Mouse (Mus musculus): ENCODE data around the gene Oxt.

Gene Oxt

DNA sequence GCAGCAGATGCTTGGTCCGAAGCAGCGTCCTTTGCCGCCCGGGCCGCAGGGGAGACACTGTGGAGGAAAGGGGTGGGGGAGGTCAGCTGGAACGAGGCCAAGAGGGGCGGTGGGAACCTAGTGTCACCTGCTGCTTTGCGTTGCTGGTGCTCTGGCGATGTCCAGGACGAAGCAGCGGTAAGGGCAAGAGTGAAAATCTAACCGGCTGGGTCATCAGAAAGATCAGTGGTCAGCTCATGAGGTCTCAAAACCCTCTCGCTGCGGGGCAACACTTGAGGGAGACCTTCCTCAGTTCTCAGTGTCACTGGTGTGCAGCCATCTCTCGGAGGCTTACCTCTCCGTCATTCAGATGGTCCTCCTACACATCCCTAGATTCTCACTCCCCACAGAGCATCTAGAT lies 5.2 kb downstream of the Oxt start:
- no peak for DNase-seq

DNA sequence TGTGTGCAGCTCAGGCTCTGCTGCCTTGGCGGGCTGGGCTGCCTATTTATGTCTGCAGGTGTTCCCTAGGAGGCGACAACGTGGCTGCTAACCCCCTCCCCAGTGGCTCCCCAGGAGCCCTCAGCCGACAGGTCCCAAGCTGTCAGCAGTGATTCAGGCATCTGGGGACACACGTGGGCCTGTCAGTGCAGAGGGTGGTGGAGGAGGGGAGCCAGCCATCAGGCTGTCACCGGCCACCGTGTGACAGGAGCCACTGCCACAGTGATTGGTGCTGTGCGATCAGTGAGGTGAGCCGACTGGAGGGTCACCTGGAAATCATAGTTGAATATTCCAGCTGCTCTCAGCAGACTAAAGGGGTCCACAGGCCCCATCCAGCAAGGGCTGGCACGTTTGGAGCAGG lies 6.6 kb downstream of the Oxt start, which contains the start of gene Avp:
Gene Avp, minus strand, starts transcription at position 3 of the 400 bp plus-strand sequence.
- no peak for DNase-seq

DNA sequence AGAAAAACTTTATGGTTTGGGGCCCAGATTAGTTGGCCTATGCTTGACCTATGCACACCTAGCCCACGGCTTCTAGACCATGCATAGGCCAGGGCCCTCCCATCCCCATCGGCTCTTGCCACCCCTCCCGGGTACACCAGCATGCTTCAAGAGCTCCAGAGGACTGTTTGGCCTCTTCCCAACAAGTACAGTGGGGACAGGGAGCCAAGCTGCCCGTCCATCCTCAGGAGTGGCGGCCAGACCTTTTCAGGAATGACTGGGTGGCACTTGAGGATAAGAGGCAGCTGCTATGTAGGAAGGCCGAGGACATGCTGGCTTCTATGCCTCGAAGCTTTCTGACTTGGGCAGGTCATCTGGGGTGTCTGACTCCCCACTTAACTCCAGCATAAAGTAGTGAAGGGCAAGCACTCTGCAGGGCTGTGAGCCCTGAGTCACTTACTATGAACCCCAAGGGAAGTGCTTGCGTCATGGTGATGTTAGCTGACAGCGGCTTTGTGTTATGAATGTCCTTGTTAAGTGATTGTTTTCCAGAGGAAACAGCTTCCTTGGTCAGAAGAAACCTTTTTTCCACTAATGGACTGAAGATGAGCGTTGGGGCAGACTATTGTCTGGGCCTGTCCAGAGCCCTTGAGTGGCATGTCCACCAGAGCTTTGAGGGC lies 8.1 kb downstream of the Oxt start:
- no peak for DNase-seq

DNA sequence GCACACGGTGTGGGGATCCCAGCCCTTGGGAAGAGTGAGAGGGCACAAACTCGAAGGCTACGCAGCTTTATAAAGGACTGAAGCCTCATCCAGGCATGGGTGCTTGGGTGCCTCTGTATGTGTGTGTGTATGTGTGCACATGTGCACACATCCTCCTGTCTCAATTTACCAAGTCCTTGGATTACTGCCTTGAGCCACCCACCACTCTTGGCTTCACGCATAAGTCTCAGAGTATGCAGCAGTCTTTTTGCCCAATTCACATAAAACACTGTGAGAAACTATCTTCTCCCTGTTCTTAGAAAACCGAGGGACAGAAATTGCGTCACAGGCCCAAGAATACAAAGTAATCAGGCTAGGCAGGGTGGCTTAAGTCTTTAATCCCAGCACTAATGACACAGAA lies 10.0 kb downstream of the Oxt start:
- DNase-seq = no peak

DNA sequence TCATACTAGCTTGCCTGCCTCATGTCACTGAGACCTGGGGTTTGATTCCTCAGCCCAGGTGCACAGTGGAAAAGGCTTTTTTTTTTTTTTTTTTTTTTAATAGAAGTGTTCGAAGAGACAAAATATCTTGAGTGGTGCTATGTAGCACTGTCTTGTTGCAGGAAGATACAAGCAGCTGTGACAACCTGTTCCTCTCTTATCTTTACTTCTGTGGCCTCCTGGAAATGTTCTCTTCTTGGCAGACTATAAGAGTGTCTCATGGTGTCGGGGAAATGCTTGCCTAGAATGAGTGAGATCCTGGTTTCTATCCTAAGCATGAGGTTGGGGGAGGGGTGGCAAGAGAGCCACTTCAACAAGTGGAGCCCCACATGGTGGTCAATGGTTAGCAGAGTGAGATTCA lies 12.4 kb downstream of the Oxt start:
- no peak for DNase-seq

DNA sequence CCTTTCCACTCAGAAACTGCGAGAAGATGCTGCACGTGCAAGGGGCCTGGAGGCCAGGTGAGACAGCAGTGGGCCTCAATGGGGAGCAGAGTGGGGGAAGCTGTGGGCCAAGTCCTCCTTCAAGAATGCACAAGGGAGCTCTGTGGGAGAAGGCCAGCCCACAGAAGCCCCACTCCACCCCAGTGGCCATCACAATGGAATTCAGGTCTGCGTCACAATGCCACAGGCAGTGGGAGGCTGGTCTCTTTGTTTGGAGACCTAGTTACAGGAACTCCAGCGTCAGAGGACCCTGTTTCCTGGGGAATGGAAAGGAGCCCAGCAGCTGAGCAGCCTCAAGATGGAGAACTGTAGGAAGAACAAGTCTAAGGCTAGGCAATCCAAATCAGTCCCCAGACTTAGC lies 13.2 kb downstream of the Oxt start:
- DNase-seq = no peak

DNA sequence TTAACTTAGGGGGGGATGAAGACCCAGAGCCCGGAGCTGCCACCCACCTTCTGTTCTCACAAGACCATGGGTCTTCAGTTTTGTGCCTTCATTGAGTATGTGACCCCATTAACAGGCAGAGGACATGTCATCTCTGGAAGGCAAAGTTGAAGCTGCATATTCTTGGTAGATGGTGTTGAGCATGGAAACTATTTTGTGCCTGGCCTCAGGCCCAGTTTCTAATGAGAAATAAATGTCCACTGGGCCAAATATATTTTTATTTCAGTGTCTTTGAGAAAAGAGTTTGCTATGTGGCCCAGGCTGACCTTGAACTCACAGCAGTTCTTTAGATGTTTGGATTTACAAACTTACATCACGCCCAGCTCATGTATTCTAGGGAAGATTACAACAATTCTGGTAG lies 13.8 kb downstream of the Oxt start:
- DNase-seq = no peak

DNA sequence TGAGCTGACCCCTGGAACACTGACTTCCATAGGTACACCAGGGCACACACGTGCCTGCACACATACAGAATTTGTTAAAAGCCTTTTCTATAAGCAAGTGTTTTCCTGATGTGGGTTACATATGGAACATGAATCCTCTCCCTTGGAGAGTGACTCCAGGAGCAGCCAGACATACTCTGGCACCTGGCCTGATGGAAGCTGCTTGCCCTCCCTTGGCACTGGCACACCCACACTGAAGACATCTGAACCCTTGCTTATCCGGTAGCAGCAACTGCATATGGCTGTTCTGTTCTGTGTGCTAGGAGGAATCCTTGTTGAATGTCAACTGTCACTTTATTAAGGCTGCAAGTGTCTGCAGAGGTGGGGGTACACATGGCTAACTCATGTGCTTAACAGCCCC lies 15.0 kb downstream of the Oxt start:
- DNase-seq = no peak

DNA sequence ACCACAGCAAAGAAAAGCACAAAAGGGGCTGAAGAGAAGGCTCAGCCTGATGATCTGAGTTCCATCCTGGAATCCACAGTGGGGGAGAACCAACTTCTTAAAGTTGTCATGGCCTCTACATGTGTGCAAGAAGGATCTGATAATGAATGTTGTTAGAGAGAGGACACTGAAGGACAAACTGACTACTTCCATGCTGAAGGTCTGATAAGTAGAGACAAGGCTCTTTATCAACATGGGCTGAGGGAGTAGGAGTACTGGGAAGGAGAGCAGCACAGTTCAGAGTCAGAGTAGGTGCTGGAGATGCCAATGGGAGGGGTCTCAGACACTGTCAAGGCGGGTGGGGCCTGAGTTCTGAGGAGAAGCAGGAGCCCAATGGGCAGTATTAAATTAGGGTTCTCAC lies 19.6 kb downstream of the Oxt start:
- DNase-seq = no peak

DNA sequence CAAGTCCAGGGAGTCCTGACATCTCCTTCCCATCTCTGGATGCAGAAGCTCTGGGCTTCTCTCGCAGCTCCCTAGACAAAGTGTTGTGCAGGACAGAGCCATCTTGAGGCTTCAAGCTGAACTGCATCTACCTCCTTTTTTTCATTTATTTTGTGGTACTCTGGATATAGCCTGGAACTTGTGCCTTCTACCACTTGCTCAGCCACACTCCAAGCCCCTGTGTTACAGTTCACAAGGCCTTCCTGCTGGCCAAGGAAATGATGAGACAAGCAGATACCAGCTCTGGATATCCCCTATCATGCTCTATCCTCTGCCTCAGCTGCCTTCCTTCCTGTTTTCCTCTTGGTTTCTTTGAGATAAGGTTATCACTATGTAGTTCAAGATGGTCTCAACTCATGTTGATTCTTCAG lies 21.6 kb downstream of the Oxt start:
- peak; percentile 58 for DNase-seq

DNA sequence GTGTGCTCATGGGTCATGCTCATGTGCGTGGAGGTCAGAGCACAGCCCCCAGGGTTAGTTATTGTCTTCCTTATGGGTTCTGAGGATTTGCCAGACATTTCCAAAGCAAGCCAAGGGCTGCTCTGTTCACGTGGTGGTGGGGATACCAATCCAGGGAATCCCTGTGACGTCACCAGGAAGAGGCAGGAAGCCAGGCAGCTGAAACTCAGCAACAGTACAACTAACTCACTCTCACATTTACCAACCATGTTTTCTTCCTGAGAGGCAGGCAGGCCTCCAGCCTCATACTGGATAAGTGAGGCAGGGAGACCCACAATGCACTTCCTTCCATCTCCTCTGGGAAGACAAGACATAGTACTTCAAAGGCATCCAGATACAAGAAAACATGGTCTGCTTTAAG lies 22.4 kb downstream of the Oxt start:
- no peak for DNase-seq

DNA sequence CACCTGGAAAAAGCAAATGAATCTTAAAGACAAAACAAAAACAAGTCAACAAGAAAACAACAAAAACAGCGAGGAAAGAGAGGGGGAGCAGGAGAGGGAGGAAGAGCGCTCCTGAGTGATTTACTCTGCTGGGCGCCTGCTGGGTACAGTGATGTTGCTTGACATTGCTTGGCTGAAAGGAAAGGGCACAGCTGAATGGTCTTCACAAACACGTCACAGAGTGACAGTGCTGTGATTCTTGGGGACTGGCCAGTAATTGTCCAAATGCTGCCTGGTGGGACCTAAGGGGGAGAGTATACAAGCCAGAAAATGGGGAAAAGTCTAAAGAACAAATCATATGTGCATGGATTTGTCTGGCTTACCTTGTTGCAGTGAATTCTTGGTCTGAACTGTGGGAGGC lies 26.2 kb downstream of the Oxt start:
- no peak for DNase-seq

DNA sequence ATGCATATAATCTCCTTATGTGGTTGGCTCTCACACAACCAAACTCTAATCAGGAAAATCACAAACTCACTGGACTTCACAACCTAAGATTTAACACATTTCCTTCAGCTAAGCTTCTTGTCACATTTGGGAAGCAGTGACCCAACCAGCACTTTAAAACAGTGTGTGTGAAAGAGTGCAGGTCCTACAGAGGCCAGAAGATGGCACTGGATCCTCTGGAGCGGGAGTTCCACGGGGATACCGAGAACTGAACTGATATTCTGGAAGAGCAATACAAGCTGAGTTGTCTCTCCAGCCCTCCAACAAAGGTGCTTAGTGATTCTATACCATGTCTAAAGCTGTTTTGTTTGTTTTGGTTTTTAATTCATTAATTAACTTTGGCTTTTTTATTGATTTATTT lies 37.1 kb downstream of the Oxt start:
- peak; percentile 27 for DNase-seq

DNA sequence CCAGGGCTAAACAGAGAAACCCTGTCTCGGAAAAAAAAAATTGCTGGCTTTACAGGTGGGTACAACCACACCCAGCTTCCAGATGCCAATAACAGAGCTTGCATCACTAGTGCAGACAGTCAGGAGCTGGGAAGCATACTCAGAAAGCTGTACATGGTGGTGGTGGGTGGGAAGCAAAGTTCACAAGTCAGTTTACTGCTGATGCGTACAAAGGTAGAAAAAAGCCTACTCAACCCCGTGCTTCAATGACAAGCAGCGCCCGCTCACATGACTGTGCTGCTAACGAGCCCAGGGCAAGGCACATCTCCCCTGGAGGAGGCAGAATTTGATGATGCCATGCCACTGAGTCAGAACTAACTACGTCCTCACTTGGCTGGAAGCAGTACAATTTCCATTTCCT lies 43.0 kb downstream of the Oxt start:
- DNase-seq = no peak

All from embryo, embryonic 11 days (tissue).